Mouse (Mus musculus) kidney, adult 2 months (tissue): ENCODE measurements around the gene Klhl25.

ENCODE experiments used
- CTCF ChIP-seq: fragments of 200-500 bp; conservative IDR thresholded peaks from 2 replicates; pipeline ENCODE4 v1.5.1; 2011; ENCODE audit warnings: low read depth, mild to moderate bottlenecking, control low read depth, low read length, moderate library complexity, mixed read lengths; ENCODE audit not compliant: insufficient read depth, insufficient read length
- POLR2A ChIP-seq: fragments of 200-500 bp; IDR thresholded peaks from one replicate; pipeline ENCODE4 v1.6.1; 2011; ENCODE audit warnings: low read depth, low read length, control low read depth

DNA sequence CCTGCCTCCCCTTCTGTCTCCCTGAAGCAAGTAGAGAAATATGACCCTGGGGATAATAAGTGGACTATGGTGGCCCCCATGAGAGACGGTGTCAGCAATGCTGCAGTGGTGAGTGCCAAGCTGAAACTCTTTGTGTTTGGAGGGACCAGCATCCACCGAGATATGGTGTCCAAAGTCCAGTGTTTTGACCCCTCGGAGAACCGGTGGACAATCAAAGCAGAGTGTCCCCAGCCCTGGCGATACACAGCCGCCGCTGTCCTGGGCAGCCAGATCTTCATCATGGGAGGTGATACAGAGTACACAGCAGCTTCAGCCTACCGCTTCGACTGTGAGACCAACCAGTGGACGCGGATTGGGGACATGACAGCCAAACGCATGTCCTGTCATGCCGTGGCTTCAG, 18.4 kb downstream of the Klhl25 start:
- no peak for TF ChIP-seq CTCF
- TF ChIP-seq POLR2A: no peak
